Mouse (Mus musculus) neural tube, embryonic 14.5 days (tissue): Measurements from ENCODE around the gene Tmem74b. TPM values are rescaled to one million over a fixed set of nuclear protein-coding genes. Genes with fewer than 3 reads are reported as not detected.
A peak's percentile ranks its signal among the peaks of the same experiment; 100 is the strongest.

ENCODE experiments used
- ATAC-seq: fragments of 200-750 bp; cut with Nextera tagmentation; 2 replicates; pipeline ENCODE4 v1.8.0; 2017; ENCODE audit warnings: low read depth, mild to moderate bottlenecking, moderate TSS enrichment, moderate library complexity
- H3K27ac ChIP-seq: fragments of 300-500 bp; sonication (generic); 2 replicates; pipeline ENCODE4 v1.5.1; 2014; ENCODE audit warnings: low read depth, mild to moderate bottlenecking, control low read depth, low read length, moderate library complexity, mixed read lengths
- H3K27me3 ChIP-seq: fragments of 300-500 bp; sonication (generic); 2 replicates; pipeline ENCODE4 v1.6.1; 2014; ENCODE audit warnings: low read length; ENCODE audit not compliant: control insufficient read depth, insufficient read depth
- H3K36me3 ChIP-seq: fragments of 300-500 bp; sonication (generic); 2 replicates; pipeline ENCODE4 v1.6.1; 2014; ENCODE audit warnings: low read length, mixed read lengths; ENCODE audit not compliant: control insufficient read depth, insufficient read depth
- H3K4me1 ChIP-seq: fragments of 300-500 bp; sonication (generic); 2 replicates; pipeline ENCODE4 v1.6.1; 2014; ENCODE audit warnings: low read length; ENCODE audit not compliant: control insufficient read depth, insufficient read depth
- H3K4me2 ChIP-seq: fragments of 300-500 bp; sonication (generic); 2 replicates; pipeline ENCODE4 v1.6.1; 2014; ENCODE audit warnings: mild to moderate bottlenecking, low read depth, low read length, control low read depth
- H3K4me3 ChIP-seq: fragments of 300-500 bp; sonication (generic); 2 replicates; pipeline ENCODE4 v1.5.1; 2014; ENCODE audit warnings: low read depth, low read length, control low read depth, mixed read lengths
- H3K9ac ChIP-seq: fragments of 300-500 bp; sonication (generic); replicated peaks from 2 replicates; pipeline ENCODE4 v1.6.1; 2014; ENCODE audit warnings: low read depth, mild to moderate bottlenecking, control low read depth, low read length, mixed read lengths
- H3K9me3 ChIP-seq: fragments of 300-500 bp; sonication (generic); 2 replicates; pipeline ENCODE4 v1.6.1; 2016; ENCODE audit warnings: low read length; ENCODE audit not compliant: control insufficient read depth
- WGBS: fragments of 180-500 bp; shearing (Covaris S2); extraction: QIAGEN DNeasy Blood & Tissue Kit; methylation state at CpG from one replicate; pipeline ENCODE4 v1.1.7; 2014; 5-methylcytosine and 5-hydroxymethylcytosine counted together
- polyA plus RNA-seq: library from polyadenylated mRNA; unstranded; fragments of >200 nt; fragmentation: Nextera tagmentation; extraction: Ambion mirVana; gene quantifications from 2 replicates; pipeline ENCODE4 v1.2.1, GENCODE M21; 2014

The Tmem74b gene
- polyA plus RNA-seq = 23.4 and 26.7 TPM in 2 replicates

GRCm38 (mm10) chr2:151701231-151702145 lies at the start of gene Tmem74b:
Gene Tmem74b, plus strand, starts transcription at chr2:151702008.
- no peaks in the 10 kb centered on the region for H3K36me3 ChIP-seq
- no peaks in the 10 kb centered on the region for H3K9me3 ChIP-seq
- H3K9ac ChIP-seq = peak within 1 kb of the TSS; percentile 96
- H3K4me2 ChIP-seq = peak within 1 kb of the TSS; percentile 93
- H3K4me1 ChIP-seq = peaks cover 14% of the 10 kb centered on the region
- no peaks in the 10 kb centered on the region for H3K27me3 ChIP-seq
- ATAC-seq = no peak; the same call in 1 of the 2 replicates
- peak within 1 kb of the TSS; percentile 57 for H3K27ac ChIP-seq
- WGBS = 3% methylated on average over 23 of the region's 25 CpGs
- peak within 1 kb of the TSS; percentile 80 for H3K4me3 ChIP-seq

- Histone ChIP-seq H3K4me3 (no peak overlapping the region), H3K27ac (no peak overlapping the region), H3K4me1 (no peaks in the 10 kb centered on the region), H3K27me3 (no peaks in the 10 kb centered on the region), H3K4me2 (no peak overlapping the region), H3K36me3 (no peaks in the 10 kb centered on the region), H3K9ac (no peak overlapping the region), H3K9me3 (no peaks in the 10 kb centered on the region)
- 72% methylated on average over 1 of the region's 1 CpGs for WGBS
- no peak for ATAC-seq
Observed at GRCm38 (mm10) chr2:151652053-151652452, 49.8 kb upstream of the Tmem74b start.

- no peaks in the 10 kb centered on the region for H3K9me3 ChIP-seq
- no peak within 1 kb of the TSS for H3K4me3 ChIP-seq
- no peaks in the 10 kb centered on the region for H3K27me3 ChIP-seq
- WGBS = 82% methylated on average over 3 of the region's 3 CpGs
- H3K36me3 ChIP-seq = no peaks in the 10 kb centered on the region
- ATAC-seq = no peak
- no peak within 1 kb of the TSS for H3K27ac ChIP-seq
- no peaks in the 10 kb centered on the region for H3K4me1 ChIP-seq
- H3K4me2 ChIP-seq = no peak within 1 kb of the TSS
- no peak within 1 kb of the TSS for H3K9ac ChIP-seq
Observed at GRCm38 (mm10) chr2:151668433-151668832, 33.4 kb upstream of the Tmem74b start, which contains the start of gene Rad21l. Gene Rad21l, minus strand, starts transcription at chr2:151668533.

- peak overlapping the region; percentile 29; the same call in 1 of the 2 replicates for H3K4me2 ChIP-seq
- no peaks in the 10 kb centered on the region for H3K9me3 ChIP-seq
- H3K9ac ChIP-seq = 0 out of 2 replicates have a peak overlapping the region, but pooled peaks have one; percentile 7
- no peaks in the 10 kb centered on the region for H3K4me1 ChIP-seq
- H3K36me3 ChIP-seq = no peaks in the 10 kb centered on the region
- peak overlapping the region; percentile 9; the same call in 1 of the 2 replicates for H3K4me3 ChIP-seq
- peak; percentile 75 for ATAC-seq
- no peak overlapping the region for H3K27ac ChIP-seq
- no peaks in the 10 kb centered on the region for H3K27me3 ChIP-seq
- WGBS = 34% methylated on average over 47 of the region's 48 CpGs
Observed at GRCm38 (mm10) chr2:151670026-151670967, 31.5 kb upstream of the Tmem74b start.

GRCm38 (mm10) chr2:151670968-151671329 lies 30.9 kb upstream of the Tmem74b start:
- Histone ChIP-seq H3K9me3 (no peaks in the 10 kb centered on the region), H3K27ac (no peak overlapping the region), H3K4me1 (no peaks in the 10 kb centered on the region), H3K4me3 (no peak overlapping the region), H3K9ac (no peak overlapping the region), H3K27me3 (no peaks in the 10 kb centered on the region), H3K4me2 (no peak overlapping the region), H3K36me3 (no peaks in the 10 kb centered on the region)
- ATAC-seq = peak; percentile 38
- WGBS = 50% methylated on average over 1 of the region's 1 CpGs

GRCm38 (mm10) chr2:151676234-151676633 lies 25.6 kb upstream of the Tmem74b start:
- 65% methylated on average over 2 of the region's 2 CpGs for WGBS
- H3K9ac ChIP-seq = no peak overlapping the region
- ATAC-seq = no peak

GRCm38 (mm10) chr2:151682357-151682756 lies 19.5 kb upstream of the Tmem74b start:
- Histone ChIP-seq H3K9ac (no peak overlapping the region), H3K4me2 (no peak overlapping the region), H3K4me1 (no peaks in the 10 kb centered on the region), H3K27me3 (no peaks in the 10 kb centered on the region), H3K4me3 (no peak overlapping the region), H3K9me3 (no peaks in the 10 kb centered on the region), H3K27ac (no peak overlapping the region), H3K36me3 (no peaks in the 10 kb centered on the region)
- WGBS = 55% methylated on average over 3 of the region's 3 CpGs
- ATAC-seq = peak; percentile 86

More at GRCm38 (mm10) chr2:151676234-151676633, 25.6 kb upstream of the Tmem74b start:
- H3K27me3 ChIP-seq = no peaks in the 10 kb centered on the region
- H3K9me3 ChIP-seq = no peaks in the 10 kb centered on the region
- no peaks in the 10 kb centered on the region for H3K36me3 ChIP-seq
- H3K4me2 ChIP-seq = no peak overlapping the region
- no peaks in the 10 kb centered on the region for H3K4me1 ChIP-seq
- H3K4me3 ChIP-seq = no peak overlapping the region
- H3K27ac ChIP-seq = no peak overlapping the region

GRCm38 (mm10) chr2:151682976-151683375 lies 18.8 kb upstream of the Tmem74b start:
- Histone ChIP-seq H3K4me3 (no peak overlapping the region), H3K9me3 (no peaks in the 10 kb centered on the region), H3K9ac (no peak overlapping the region), H3K4me1 (no peaks in the 10 kb centered on the region), H3K27ac (no peak overlapping the region), H3K27me3 (no peaks in the 10 kb centered on the region), H3K36me3 (no peaks in the 10 kb centered on the region), H3K4me2 (no peak overlapping the region)
- WGBS = 88% methylated on average over 4 of the region's 4 CpGs
- ATAC-seq = no peak
